Mouse (Mus musculus): ENCODE results near the gene Tnpo2.

The Tnpo2 gene

GRCm38 (mm10) chr8:85036718-85037365, at the start of gene Tnpo2:
TSS of gene Tnpo2 (plus strand) at chr8:85036915.
- in situ Hi-C loops (cut with MboI, MseI): no loop called here

- in situ Hi-C loops (cut with MboI, MseI): loop anchor here (10.0 kb wide), 1 partner anchor 323 kb away; the partner anchor contains the start of gene Ier2
These were observed 49.3 kb upstream of the Tnpo2 start for GRCm38 (mm10) chr8:84987388-84987787.

GRCm38 (mm10) chr8:84987903-84988302, 48.8 kb upstream of the Tnpo2 start:
- in situ Hi-C loops (cut with MboI, MseI): loop anchor here (10.0 kb wide), 1 partner anchor 323 kb away; the partner anchor contains the start of gene Ier2

DNA sequence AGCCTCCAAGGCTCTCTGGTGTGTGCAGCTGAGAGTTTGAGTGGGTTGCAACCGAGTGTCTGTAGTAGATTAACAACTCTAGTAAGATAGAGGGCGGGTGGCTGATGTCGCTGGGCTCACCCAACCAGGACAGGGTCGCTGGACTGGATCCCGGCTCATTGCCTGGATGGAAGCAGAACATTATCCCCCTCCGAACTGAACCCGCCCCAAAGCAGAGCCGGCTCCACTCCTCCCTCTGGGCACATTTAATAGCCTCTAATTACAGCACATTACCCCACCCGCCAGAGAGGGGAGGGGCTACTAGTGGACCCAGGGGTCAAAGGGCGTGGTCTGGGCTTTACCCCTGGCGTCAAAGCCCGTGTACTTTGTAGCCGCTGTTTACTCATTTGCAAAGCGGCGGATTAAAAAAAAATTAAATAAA, 47.4 kb upstream of the Tnpo2 start:
- in situ Hi-C loops (cut with MboI, MseI): loop anchor here (10.0 kb wide), 1 partner anchor 325 kb away; the partner anchor contains the start of gene Ier2

GRCm38 (mm10) chr8:84989810-84990209, 46.9 kb upstream of the Tnpo2 start:
- in situ Hi-C loops (cut with MboI, MseI): loop anchor here (10.0 kb wide), 1 partner anchor 325 kb away; the partner anchor contains the start of gene Ier2

DNA sequence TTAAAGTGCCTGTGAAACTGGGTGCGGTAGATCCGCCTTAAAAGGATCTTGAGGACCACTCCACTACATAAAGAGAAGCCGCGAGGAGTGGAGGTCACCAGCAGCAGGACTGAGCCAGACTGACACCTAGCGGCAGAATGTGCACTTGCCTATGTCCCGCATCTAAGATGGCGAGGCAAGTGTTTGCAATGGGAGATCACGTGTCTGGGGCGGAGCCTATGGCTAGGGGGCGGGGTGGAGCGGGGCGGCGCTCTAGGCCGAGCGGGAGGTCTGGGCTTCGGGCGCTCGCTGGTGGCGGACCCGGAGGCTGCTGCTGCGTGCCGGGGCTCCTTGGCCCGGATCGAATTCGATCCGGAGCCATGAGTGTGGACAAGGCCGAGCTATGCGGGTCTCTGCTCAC, 46.4 kb upstream of the Tnpo2 start, which contains the start of gene Hook2:
Gene Hook2 (plus strand): TSS at position 255 of the 400 bp plus-strand sequence.
- in situ Hi-C loops (cut with MboI, MseI): no loop called here

- in situ Hi-C loops (cut with MboI, MseI): no loop called here
These were observed 45.9 kb upstream of the Tnpo2 start for GRCm38 (mm10) chr8:84990836-84991235.

GRCm38 (mm10) chr8:84994375-84994774, 42.3 kb upstream of the Tnpo2 start:
- in situ Hi-C loops (cut with MboI, MseI): no loop called here

DNA sequence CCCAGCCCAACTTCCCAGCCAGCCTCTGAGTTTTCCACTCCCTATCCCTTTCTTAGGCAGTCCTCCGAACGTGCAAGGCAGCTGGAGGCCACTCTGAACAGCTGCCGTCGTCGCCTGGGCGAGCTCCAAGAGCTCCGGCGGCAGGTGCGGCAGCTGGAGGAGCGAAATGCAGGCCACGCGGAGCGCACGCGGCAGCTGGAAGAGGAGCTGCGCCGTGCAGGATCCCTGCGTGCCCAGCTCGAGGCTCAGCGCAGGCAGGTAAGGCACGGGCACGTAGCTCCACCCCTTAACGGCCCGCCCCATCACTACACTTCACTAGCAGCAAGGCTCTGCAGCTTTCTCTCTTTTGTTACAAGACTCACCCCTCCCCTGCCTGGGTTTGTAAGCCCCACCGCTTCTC, 41.0 kb upstream of the Tnpo2 start:
- in situ Hi-C loops (cut with MboI, MseI): no loop called here

DNA sequence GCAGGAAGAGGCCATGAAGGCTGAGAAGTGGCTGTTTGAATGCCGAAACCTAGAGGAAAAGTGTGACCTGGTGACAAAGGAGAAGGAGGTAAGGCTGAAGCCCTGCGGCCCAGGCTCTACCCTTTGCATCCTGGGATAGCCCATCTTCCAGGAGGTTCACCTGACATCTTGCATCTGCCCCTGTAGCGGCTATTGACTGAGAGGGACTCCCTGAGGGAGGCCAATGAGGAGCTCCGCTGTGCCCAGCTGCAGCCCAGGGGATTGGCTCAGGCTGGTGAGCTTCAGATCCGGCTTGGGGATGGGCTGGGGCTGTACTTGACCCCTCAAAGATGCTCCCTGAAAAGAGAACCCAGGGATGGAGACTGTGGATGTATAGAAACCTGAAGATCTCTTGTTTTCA, 39.7 kb upstream of the Tnpo2 start:
- in situ Hi-C loops (cut with MboI, MseI): no loop called here

GRCm38 (mm10) chr8:84997649-84998295, 38.9 kb upstream of the Tnpo2 start:
- in situ Hi-C loops (cut with MboI, MseI): no loop called here

DNA sequence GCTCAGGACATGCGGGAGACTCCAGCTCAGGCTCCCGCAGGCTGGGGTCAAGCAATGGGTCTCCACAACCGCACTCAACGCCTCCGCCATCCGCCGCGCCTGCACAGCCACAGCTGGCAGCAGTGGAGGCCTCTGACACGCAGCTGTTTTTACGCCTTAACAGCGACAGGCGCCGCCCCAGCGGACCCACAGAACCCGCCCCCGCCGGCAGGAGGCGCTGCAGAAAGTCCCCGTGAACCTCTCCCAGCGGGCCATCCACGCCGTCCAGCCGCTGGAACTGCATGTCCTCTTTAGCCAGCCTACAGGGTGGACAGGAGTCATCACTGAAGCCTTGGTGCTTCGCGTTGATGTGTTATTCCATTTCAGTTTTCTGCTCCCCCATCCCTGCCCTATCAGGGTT, 29.0 kb upstream of the Tnpo2 start:
- in situ Hi-C loops (cut with MboI, MseI): no loop called here

DNA sequence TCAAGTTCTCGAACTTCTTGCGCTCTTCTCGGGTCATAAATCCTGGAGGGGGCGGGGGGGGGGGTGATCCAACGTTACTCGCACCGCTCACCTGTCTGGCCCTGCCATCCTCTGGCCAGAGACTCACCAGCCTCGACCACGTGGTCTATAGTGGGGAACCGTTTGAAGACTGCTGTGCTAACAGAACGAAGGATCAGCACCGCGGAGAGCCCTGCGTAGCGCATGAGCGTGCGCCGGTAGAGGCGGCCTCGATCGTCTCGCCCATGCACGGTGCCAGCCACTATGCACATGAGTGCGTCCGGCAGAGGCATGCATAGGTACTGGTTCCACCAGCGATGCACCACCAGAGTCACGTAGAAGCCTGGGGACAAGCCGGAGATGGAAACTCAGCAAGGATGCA, 25.5 kb upstream of the Tnpo2 start:
- in situ Hi-C loops (cut with MboI, MseI): no loop called here

DNA sequence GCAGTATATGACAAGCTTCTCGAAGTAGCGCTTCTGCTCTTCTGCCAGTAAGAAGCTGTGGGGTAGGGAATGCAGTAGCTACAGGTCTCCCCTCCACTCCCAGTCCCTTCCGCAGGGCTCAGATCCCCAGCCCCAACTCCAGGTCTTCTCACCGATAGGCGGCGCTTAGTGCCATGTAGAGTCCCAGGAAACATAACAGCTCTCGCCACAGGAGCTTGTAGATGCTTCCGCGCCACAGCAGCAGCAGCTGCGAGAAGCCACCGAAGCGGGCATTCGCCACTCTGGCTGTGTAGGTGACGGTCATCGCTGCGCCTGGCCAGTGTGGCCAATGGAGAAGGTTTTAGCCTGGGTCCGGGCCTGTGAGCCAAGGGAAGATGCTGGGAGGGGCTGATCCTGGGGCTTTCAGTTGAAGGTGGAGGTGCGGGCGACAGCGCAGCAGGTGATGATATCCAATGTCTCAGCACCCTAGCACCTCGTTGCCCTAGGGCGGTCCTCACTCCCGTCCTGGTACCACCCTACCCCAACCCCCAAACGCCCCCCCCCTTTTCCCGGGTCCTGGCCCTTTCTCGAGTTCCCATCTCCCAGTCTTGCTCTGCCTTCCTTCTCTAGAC, 23.4 kb upstream of the Tnpo2 start:
- in situ Hi-C loops (cut with MboI, MseI): no loop called here

- in situ Hi-C loops (cut with MboI, MseI): no loop called here
These were observed 22.3 kb upstream of the Tnpo2 start, which contains the start of gene Best2 for GRCm38 (mm10) chr8:85014431-85014830. TSS of gene Best2 (minus strand) at chr8:85014531.

DNA sequence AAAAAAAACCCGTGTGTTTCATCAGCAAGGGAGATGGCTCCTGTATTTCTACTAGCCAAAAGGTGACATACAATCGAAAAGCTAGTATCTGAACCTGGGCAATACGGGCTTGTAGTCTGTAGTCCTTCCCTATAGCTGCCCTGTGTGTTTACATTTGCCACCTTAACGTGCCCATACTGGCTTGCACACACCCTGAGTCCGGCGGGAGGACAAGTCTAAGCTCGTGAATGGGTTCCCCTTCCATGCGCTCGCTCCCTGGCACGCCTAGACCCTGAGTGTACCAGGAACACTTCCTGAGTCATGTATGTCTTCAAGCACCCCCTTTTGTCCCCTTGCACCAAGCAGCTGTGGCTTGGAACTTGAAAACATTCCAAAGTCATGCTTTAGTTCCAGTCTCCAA, 20.0 kb upstream of the Tnpo2 start:
- in situ Hi-C loops (cut with MboI, MseI): no loop called here

GRCm38 (mm10) chr8:85017209-85017608, 19.5 kb upstream of the Tnpo2 start:
- in situ Hi-C loops (cut with MboI, MseI): no loop called here

DNA sequence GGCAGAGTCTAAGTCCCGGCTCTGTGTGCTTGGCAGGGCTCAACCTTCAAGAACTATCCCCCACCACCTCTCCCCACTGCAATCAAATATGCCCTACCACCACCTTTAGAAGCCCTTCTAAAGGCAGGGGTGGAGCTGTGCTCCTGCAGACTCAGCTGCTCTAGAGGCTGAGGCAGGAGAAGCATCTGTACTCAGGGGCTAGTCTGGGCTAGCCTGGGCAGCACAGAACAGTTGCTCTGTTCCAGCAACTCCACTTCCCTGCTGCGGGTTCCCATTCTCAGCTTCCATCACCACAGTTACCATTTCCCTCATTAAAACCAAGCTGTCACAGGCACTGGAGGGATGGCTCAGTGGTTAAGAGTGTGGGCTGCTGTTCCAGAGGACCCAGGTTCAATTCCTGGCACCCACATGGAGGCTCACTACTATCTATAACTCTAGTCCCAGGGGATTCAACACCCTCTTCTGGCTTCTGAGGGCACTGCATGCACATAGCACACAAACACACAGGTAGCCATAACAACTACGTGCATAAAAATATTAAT, 15.1 kb upstream of the Tnpo2 start:
- in situ Hi-C loops (cut with MboI, MseI): no loop called here

- in situ Hi-C loops (cut with MboI, MseI): no loop called here
These were observed 12.9 kb upstream of the Tnpo2 start for GRCm38 (mm10) chr8:85023846-85024245.

GRCm38 (mm10) chr8:85025098-85025932, 11.4 kb upstream of the Tnpo2 start, which contains the start of gene Asna1:
TSS of gene Asna1 (minus strand) at chr8:85025281.
- in situ Hi-C loops (cut with MboI, MseI): no loop called here

All from T-helper 2 cell (primary cell).